Mouse (Mus musculus): ENCODE data around the gene Nr1d2. TPM values are rescaled to one million over a fixed set of nuclear protein-coding genes. Genes with fewer than 3 reads are reported as not detected.
A peak's percentile ranks its signal among the peaks of the same experiment; 100 is the strongest.
"Not testable (repeated sequence)": the region's sequence is repeated elsewhere in the genome, so short reads cannot be mapped to it uniquely, and the experiment has no call there.

Gene Nr1d2
- polyA plus RNA-seq, 1 experiment from 2014 or later = 10.3 TPM

- 0 out of 2 replicates have a peak, but pooled peaks cover 5% of the 10 kb centered on the region for H3K4me1 ChIP-seq (ENCODE audit: control insufficient read depth, insufficient read depth, low read length)
- H3K9me3 ChIP-seq (ENCODE audit: control insufficient read depth, low read length) = no peaks in the 10 kb centered on the region
- H3K27me3 ChIP-seq (replicated peaks; ENCODE audit: control insufficient read depth, insufficient read depth, low read length) = no peaks in the 10 kb centered on the region
- 42% methylated on average over 4 of the region's 4 CpGs for WGBS
- peak overlapping the region; percentile 88 for H3K4me3 ChIP-seq (ENCODE audit: low read depth, low read length)
- H3K36me3 ChIP-seq (ENCODE audit: control insufficient read depth, insufficient read depth, low read length) = no peaks in the 10 kb centered on the region
- peak overlapping the region; percentile 84 for H3K4me2 ChIP-seq (ENCODE audit: low read depth, low read length)
- DNase-seq (ENCODE audit: low spot score) (no peak), ATAC-seq (ENCODE audit: low read depth) (no peak)
- no peak overlapping the region for H3K9ac ChIP-seq (ENCODE audit: low read depth, low read length)
- H3K27ac ChIP-seq (replicated peaks; ENCODE audit: low read depth, low read length) = peak overlapping the region; percentile 94
These were observed 1.5 kb downstream of the Nr1d2 start for GRCm38 (mm10) chr14:18237381-18237780.

DNA sequence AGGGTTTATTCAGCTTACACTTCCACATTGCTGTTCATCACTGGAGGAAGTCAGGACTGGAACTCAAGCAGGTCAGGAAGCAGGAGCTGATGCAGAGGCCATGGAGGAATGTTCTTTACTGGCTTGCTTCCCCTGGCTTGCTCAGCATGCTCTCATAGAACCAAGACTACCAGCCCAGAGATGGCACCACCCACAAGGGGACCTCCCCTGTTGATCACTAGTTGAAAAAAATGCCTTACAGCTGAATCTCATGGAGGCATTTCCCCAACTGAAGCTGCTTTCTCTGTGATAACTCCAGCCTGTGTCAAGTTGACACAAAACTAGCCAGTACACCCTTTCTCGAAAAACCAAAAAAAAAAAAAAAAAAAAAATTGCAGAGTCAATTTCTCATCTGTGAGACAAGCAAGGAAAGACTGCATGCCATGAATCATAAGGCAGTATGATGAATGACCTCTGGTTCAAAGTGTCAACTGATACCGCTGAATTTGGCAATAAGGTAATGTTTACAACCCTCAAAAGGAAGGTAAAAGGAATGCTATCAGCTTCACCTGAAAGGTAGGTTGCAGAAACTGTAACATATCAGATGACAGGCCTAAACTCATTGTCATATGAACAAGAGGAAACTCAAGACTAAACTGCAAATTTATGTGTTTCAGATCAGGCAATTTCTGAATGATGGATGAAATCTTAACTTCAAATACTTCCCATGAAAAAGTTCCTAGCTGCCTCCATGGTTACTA lies 2.3 kb downstream of the Nr1d2 start:
- DNase-seq (ENCODE audit: low spot score); H3K9ac ChIP-seq (ENCODE audit: low read depth, low read length); H3K4me1 ChIP-seq (ENCODE audit: control insufficient read depth, insufficient read depth, low read length); ATAC-seq (ENCODE audit: low read depth); H3K27me3 ChIP-seq (replicated peaks; ENCODE audit: control insufficient read depth, insufficient read depth, low read length); H3K27ac ChIP-seq (replicated peaks; ENCODE audit: low read depth, low read length); H3K36me3 ChIP-seq (ENCODE audit: control insufficient read depth, insufficient read depth, low read length); H3K4me3 ChIP-seq (ENCODE audit: low read depth, low read length); H3K4me2 ChIP-seq (ENCODE audit: low read depth, low read length); H3K9me3 ChIP-seq (ENCODE audit: control insufficient read depth, low read length): not testable (repeated sequence)
- WGBS = 90% methylated on average over 2 of the region's 2 CpGs

GRCm38 (mm10) chr14:18233981-18234960 lies 4.7 kb downstream of the Nr1d2 start:
- H3K9ac ChIP-seq (ENCODE audit: low read depth, low read length) = no peak overlapping the region
- no peaks in the 10 kb centered on the region for H3K27me3 ChIP-seq (replicated peaks; ENCODE audit: control insufficient read depth, insufficient read depth, low read length)
- no peak overlapping the region for H3K4me2 ChIP-seq (ENCODE audit: low read depth, low read length)
- ATAC-seq (ENCODE audit: low read depth) = no peak
- H3K4me1 ChIP-seq (ENCODE audit: control insufficient read depth, insufficient read depth, low read length) = 0 out of 2 replicates have a peak, but pooled peaks cover 5% of the 10 kb centered on the region
- 43% methylated on average over 5 of the region's 5 CpGs for WGBS
- no peak overlapping the region for H3K4me3 ChIP-seq (ENCODE audit: low read depth, low read length)
- no peaks in the 10 kb centered on the region for H3K36me3 ChIP-seq (ENCODE audit: control insufficient read depth, insufficient read depth, low read length)
- no peak overlapping the region; the same call in 1 of the 2 replicates for H3K27ac ChIP-seq (replicated peaks; ENCODE audit: low read depth, low read length)
- DNase-seq (ENCODE audit: low spot score) = peak; percentile 48
- no peaks in the 10 kb centered on the region for H3K9me3 ChIP-seq (ENCODE audit: control insufficient read depth, low read length)

- ATAC-seq (ENCODE audit: low read depth) = no peak
- Histone ChIP-seq H3K36me3 (ENCODE audit: control insufficient read depth, insufficient read depth, low read length) (no peaks in the 10 kb centered on the region), H3K4me1 (ENCODE audit: control insufficient read depth, insufficient read depth, low read length) (0 out of 2 replicates have a peak, but pooled peaks cover 5% of the 10 kb centered on the region), H3K27ac (replicated peaks; ENCODE audit: low read depth, low read length) (no peak overlapping the region), H3K9ac (ENCODE audit: low read depth, low read length) (no peak overlapping the region), H3K4me2 (ENCODE audit: low read depth, low read length) (no peak overlapping the region), H3K9me3 (ENCODE audit: control insufficient read depth, low read length) (no peaks in the 10 kb centered on the region), H3K4me3 (ENCODE audit: low read depth, low read length) (no peak overlapping the region), H3K27me3 (replicated peaks; ENCODE audit: control insufficient read depth, insufficient read depth, low read length) (no peaks in the 10 kb centered on the region)
- no peak for DNase-seq (ENCODE audit: low spot score)
- WGBS = 79% methylated on average over 2 of the region's 2 CpGs
These were observed 5.9 kb downstream of the Nr1d2 start for GRCm38 (mm10) chr14:18233076-18233475.

DNA sequence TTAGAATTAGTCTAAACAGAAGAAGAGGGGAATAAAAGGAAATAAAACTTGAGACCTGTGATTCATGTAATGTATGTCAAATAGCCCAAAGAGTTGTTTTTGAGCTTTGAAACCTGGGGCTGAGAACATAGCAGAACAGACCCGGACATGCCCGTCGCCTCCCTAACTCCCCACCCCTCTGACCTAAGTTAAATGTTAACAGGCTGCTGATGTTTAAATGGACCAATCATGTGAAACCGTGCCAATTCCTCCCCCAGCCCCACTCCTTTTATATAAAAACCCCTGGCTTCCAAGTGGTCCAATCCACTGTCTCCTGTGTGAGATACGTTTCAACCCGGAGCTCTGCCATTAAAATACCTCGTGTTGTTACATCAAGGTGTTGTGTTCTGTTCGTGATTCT lies 7.1 kb downstream of the Nr1d2 start:
- H3K4me2 ChIP-seq (ENCODE audit: low read depth, low read length); H3K4me3 ChIP-seq (ENCODE audit: low read depth, low read length); H3K36me3 ChIP-seq (ENCODE audit: control insufficient read depth, insufficient read depth, low read length); H3K9me3 ChIP-seq (ENCODE audit: control insufficient read depth, low read length); DNase-seq (ENCODE audit: low spot score); H3K4me1 ChIP-seq (ENCODE audit: control insufficient read depth, insufficient read depth, low read length); H3K27me3 ChIP-seq (replicated peaks; ENCODE audit: control insufficient read depth, insufficient read depth, low read length); ATAC-seq (ENCODE audit: low read depth); H3K9ac ChIP-seq (ENCODE audit: low read depth, low read length); H3K27ac ChIP-seq (replicated peaks; ENCODE audit: low read depth, low read length): not testable (repeated sequence)
- WGBS = 87% methylated on average over 8 of the region's 8 CpGs

DNA sequence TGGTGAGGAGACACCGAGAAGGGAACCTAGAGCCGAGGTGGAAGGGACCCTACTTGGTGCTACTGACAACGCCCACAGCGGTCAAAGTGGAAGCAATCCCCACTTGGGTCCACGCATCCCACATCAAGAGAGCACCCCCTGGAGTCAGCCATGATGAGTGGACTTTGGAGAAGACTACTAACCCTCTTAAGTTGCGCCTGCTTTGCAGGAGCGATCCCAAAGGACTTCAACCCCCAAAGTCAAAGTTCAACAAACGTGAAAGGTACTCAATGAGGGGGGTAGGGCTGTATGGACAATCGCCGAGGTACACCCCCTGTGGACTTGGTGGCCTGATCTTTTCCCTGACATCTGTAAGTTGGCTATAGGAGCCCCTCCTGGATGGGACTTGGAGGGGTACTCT lies 9.2 kb downstream of the Nr1d2 start:
- DNase-seq (ENCODE audit: low spot score); H3K9ac ChIP-seq (ENCODE audit: low read depth, low read length); H3K9me3 ChIP-seq (ENCODE audit: control insufficient read depth, low read length); H3K4me3 ChIP-seq (ENCODE audit: low read depth, low read length); H3K27me3 ChIP-seq (replicated peaks; ENCODE audit: control insufficient read depth, insufficient read depth, low read length); ATAC-seq (ENCODE audit: low read depth); H3K36me3 ChIP-seq (ENCODE audit: control insufficient read depth, insufficient read depth, low read length); H3K27ac ChIP-seq (replicated peaks; ENCODE audit: low read depth, low read length); H3K4me2 ChIP-seq (ENCODE audit: low read depth, low read length); H3K4me1 ChIP-seq (ENCODE audit: control insufficient read depth, insufficient read depth, low read length): not testable (repeated sequence)
- 95% methylated on average over 10 of the region's 10 CpGs for WGBS

- 67% methylated on average over 11 of the region's 11 CpGs for WGBS
- not testable (repeated sequence) for H3K27me3 ChIP-seq (replicated peaks; ENCODE audit: control insufficient read depth, insufficient read depth, low read length); H3K4me2 ChIP-seq (ENCODE audit: low read depth, low read length); H3K9me3 ChIP-seq (ENCODE audit: control insufficient read depth, low read length); DNase-seq (ENCODE audit: low spot score); H3K4me1 ChIP-seq (ENCODE audit: control insufficient read depth, insufficient read depth, low read length); H3K9ac ChIP-seq (ENCODE audit: low read depth, low read length); H3K4me3 ChIP-seq (ENCODE audit: low read depth, low read length); ATAC-seq (ENCODE audit: low read depth); H3K27ac ChIP-seq (replicated peaks; ENCODE audit: low read depth, low read length); H3K36me3 ChIP-seq (ENCODE audit: control insufficient read depth, insufficient read depth, low read length)
These were observed 12.7 kb downstream of the Nr1d2 start for GRCm38 (mm10) chr14:18226181-18226580.

GRCm38 (mm10) chr14:18225431-18225830 lies 13.5 kb downstream of the Nr1d2 start:
- not testable (repeated sequence) for ATAC-seq (ENCODE audit: low read depth); H3K27ac ChIP-seq (replicated peaks; ENCODE audit: low read depth, low read length); H3K4me2 ChIP-seq (ENCODE audit: low read depth, low read length); H3K4me3 ChIP-seq (ENCODE audit: low read depth, low read length); DNase-seq (ENCODE audit: low spot score); H3K36me3 ChIP-seq (ENCODE audit: control insufficient read depth, insufficient read depth, low read length); H3K27me3 ChIP-seq (replicated peaks; ENCODE audit: control insufficient read depth, insufficient read depth, low read length); H3K4me1 ChIP-seq (ENCODE audit: control insufficient read depth, insufficient read depth, low read length); H3K9ac ChIP-seq (ENCODE audit: low read depth, low read length); H3K9me3 ChIP-seq (ENCODE audit: control insufficient read depth, low read length)
- 90% methylated on average over 11 of the region's 11 CpGs for WGBS
